Mouse (Mus musculus) skeletal muscle tissue, adult 2 months (tissue): ENCODE results near the gene Ptk7.

Experiments used
- DNase-seq: peaks from one replicate; pipeline ENCODE4 v3.0.0-alpha.2; 2012; ENCODE audit warnings: low read depth, low spot score

The Ptk7 gene

GRCm38 (mm10) chr17:46609721-46610514 lies 19.4 kb downstream of the Ptk7 start:
- no peak for DNase-seq

- DNase-seq = no peak
Measured at GRCm38 (mm10) chr17:46605987-46606386, 23.3 kb downstream of the Ptk7 start.

GRCm38 (mm10) chr17:46605126-46605525 lies 24.2 kb downstream of the Ptk7 start:
- no peak for DNase-seq

- DNase-seq = no peak
Measured at GRCm38 (mm10) chr17:46603229-46603628, 26.1 kb downstream of the Ptk7 start.

- DNase-seq = no peak
Measured at GRCm38 (mm10) chr17:46602212-46602611, 27.1 kb downstream of the Ptk7 start.

GRCm38 (mm10) chr17:46600569-46600968 lies 28.7 kb downstream of the Ptk7 start:
- no peak for DNase-seq

GRCm38 (mm10) chr17:46598963-46599362 lies 30.3 kb downstream of the Ptk7 start:
- DNase-seq = no peak

GRCm38 (mm10) chr17:46597956-46598355 lies 31.3 kb downstream of the Ptk7 start:
- no peak for DNase-seq

- DNase-seq = no peak
Measured at GRCm38 (mm10) chr17:46595336-46595735, 34.0 kb downstream of the Ptk7 start.

- no peak for DNase-seq
Measured at GRCm38 (mm10) chr17:46594606-46595005, 34.7 kb downstream of the Ptk7 start.

GRCm38 (mm10) chr17:46593124-46593523 lies 36.2 kb downstream of the Ptk7 start:
- DNase-seq = no peak

- DNase-seq = no peak
Measured at GRCm38 (mm10) chr17:46591406-46591805, 37.9 kb downstream of the Ptk7 start.

GRCm38 (mm10) chr17:46590439-46590838 lies 38.9 kb downstream of the Ptk7 start:
- no peak for DNase-seq

GRCm38 (mm10) chr17:46589635-46590314 lies 39.5 kb downstream of the Ptk7 start:
- DNase-seq = no peak

- DNase-seq = no peak
Measured at GRCm38 (mm10) chr17:46588913-46589312, 40.4 kb downstream of the Ptk7 start.

- no peak for DNase-seq
Measured at GRCm38 (mm10) chr17:46588173-46588572, 41.1 kb downstream of the Ptk7 start.

- no peak for DNase-seq
Measured at GRCm38 (mm10) chr17:46586327-46586726, 43.0 kb downstream of the Ptk7 start.

- DNase-seq = no peak
Measured at GRCm38 (mm10) chr17:46578650-46579049, 50.7 kb downstream of the Ptk7 start.

GRCm38 (mm10) chr17:46576070-46576469 lies 53.2 kb downstream of the Ptk7 start:
- DNase-seq = no peak

GRCm38 (mm10) chr17:46574535-46574934 lies 54.8 kb downstream of the Ptk7 start:
- no peak for DNase-seq

- no peak for DNase-seq
Measured at GRCm38 (mm10) chr17:46571005-46571404, 58.3 kb downstream of the Ptk7 start.

- no peak for DNase-seq
Measured at GRCm38 (mm10) chr17:46559146-46559545, 70.2 kb downstream of the Ptk7 start.

- no peak for DNase-seq
Measured at GRCm38 (mm10) chr17:46558151-46558550, 71.2 kb downstream of the Ptk7 start.
